Mouse (Mus musculus) stomach, embryonic 14.5 days (tissue): ENCODE data around the gene Serpinb2. TPM values are rescaled to one million over a fixed set of nuclear protein-coding genes. Genes with fewer than 3 reads are reported as not detected.

Source experiments
- polyA plus RNA-seq: library from polyadenylated mRNA; unstranded; fragments of >200 nt; fragmentation: Nextera tagmentation; extraction: Ambion mirVana; gene quantifications from 2 replicates; pipeline ENCODE4 v1.2.1, GENCODE M21; 2014

The Serpinb2 gene
- polyA plus RNA-seq, 1 experiment from 2014 or later = not detected

Other genes with a start within 250 kb of the Serpinb2 start
- gene Serpinb3b, start 233.1 kb upstream of the Serpinb2 start, polyA plus RNA-seq = not detected in 2 replicates
- gene Serpinb3c, start 233.1 kb upstream of the Serpinb2 start, polyA plus RNA-seq = not detected in 2 replicates
- 0.13 TPM in 1 of 2 replicates, not detected in the other for gene Serpinb11, start 150.2 kb upstream of the Serpinb2 start, polyA plus RNA-seq
- gene Serpinb7, start 111.8 kb upstream of the Serpinb2 start, polyA plus RNA-seq = not detected in 2 replicates
- gene Serpinb8, start 78.6 kb downstream of the Serpinb2 start, polyA plus RNA-seq = 3.0 and 3.9 TPM in 2 replicates